Mouse (Mus musculus): ENCODE measurements around the gene Dtl. TPM values are rescaled to one million over a fixed set of nuclear protein-coding genes. Genes with fewer than 3 reads are reported as not detected.
"Not testable (repeated sequence)": the region's sequence is repeated elsewhere in the genome, so short reads cannot be mapped to it uniquely, and the experiment has no call there.

The Dtl gene
- polyA plus RNA-seq, 1 experiment from 2014 or later: 22.0 TPM

GRCm38 (mm10) chr1:191516351-191516750, 59.0 kb downstream of the Dtl start:
- H3K27me3 ChIP-seq; H3K4me2 ChIP-seq (replicated peaks); H3K36me3 ChIP-seq; H3K4me1 ChIP-seq; H3K27ac ChIP-seq (replicated peaks); H3K9ac ChIP-seq (replicated peaks); H3K4me3 ChIP-seq; H3K9me3 ChIP-seq; ATAC-seq (replicated peaks): not testable (repeated sequence)
- WGBS: 90% methylated on average over 2 of the region's 2 CpGs

DNA sequence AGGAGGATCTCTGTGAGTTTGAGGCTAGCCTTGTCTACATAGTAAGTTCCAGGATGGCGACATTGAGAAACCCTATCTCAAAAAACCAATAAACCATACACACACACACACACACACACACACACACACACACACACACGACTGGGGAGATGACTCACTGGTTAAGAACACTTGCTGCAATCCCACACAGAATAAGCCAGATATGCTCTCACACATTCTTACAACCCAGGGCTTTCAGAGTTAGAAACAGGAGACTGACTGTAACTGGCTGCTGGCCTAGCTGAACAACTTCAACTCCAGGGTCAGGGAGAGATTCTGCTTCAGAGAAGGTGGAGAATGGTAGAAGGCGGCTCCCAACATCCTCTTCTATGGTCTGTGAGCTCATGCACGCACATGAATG, 62.1 kb downstream of the Dtl start:
- Histone ChIP-seq H3K9me3 (no peaks in the 10 kb centered on the region), H3K4me3 (no peak overlapping the region), H3K27ac (replicated peaks) (no peak overlapping the region), H3K4me1 (no peaks in the 10 kb centered on the region), H3K36me3 (no peaks in the 10 kb centered on the region), H3K27me3 (no peaks in the 10 kb centered on the region), H3K4me2 (replicated peaks) (no peak overlapping the region), H3K9ac (replicated peaks) (no peak overlapping the region)
- WGBS: 94% methylated on average over 4 of the region's 4 CpGs
- ATAC-seq (replicated peaks): no peak

DNA sequence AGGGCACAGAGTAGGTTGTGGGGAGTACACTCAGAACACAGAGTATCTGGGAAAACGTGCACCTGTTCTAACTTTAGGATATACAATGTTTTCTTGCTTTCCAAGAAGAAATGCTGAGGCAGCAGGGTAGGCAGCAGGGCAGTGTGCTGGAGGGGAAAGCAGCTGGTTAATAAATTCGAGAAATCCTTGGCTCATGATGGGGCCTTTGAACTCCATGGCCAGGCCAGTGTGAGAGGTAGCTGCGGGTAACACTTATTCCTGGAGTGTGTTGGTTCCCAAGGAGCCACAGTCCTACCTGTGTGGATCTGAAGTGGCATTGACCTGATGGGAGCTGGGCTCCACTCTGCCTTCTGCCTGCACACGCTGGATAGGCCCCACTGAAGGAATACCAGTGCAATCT, 63.0 kb downstream of the Dtl start:
- 77% methylated on average over 4 of the region's 4 CpGs for WGBS

DNA sequence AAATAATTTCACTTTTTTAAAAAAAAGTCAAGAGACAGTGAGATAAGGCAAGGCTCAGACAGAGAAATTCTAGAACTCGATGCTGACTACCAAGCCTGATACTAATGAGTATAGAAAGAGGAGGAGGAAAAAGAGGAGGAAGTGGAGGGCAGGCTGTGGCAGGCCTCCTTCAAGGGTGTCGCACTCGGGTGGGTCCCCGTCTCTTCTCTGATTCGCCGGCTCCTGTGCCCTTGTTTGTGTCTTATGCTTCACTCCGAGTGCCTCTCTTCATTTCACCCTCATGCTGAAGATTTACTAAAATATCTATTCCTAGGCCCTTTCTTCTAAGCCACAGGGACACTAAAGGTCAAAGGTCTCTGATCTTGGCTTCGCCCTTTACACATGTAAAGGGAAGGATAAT, 63.8 kb downstream of the Dtl start:
- Histone ChIP-seq H3K4me2 (replicated peaks) (no peak overlapping the region), H3K27me3 (no peaks in the 10 kb centered on the region), H3K9ac (replicated peaks) (no peak overlapping the region), H3K4me1 (no peaks in the 10 kb centered on the region), H3K4me3 (no peak overlapping the region), H3K27ac (replicated peaks) (no peak overlapping the region), H3K9me3 (no peaks in the 10 kb centered on the region), H3K36me3 (no peaks in the 10 kb centered on the region)
- WGBS: 93% methylated on average over 8 of the region's 8 CpGs
- no peak for ATAC-seq (replicated peaks)

More for the DNA sequence above, 63.0 kb downstream of the Dtl start:
- Histone ChIP-seq H3K27ac (replicated peaks) (no peak overlapping the region), H3K9me3 (no peaks in the 10 kb centered on the region), H3K4me1 (no peaks in the 10 kb centered on the region), H3K36me3 (no peaks in the 10 kb centered on the region), H3K4me3 (no peak overlapping the region), H3K4me2 (replicated peaks) (no peak overlapping the region), H3K9ac (replicated peaks) (no peak overlapping the region), H3K27me3 (no peaks in the 10 kb centered on the region)
- no peak for ATAC-seq (replicated peaks)

DNA sequence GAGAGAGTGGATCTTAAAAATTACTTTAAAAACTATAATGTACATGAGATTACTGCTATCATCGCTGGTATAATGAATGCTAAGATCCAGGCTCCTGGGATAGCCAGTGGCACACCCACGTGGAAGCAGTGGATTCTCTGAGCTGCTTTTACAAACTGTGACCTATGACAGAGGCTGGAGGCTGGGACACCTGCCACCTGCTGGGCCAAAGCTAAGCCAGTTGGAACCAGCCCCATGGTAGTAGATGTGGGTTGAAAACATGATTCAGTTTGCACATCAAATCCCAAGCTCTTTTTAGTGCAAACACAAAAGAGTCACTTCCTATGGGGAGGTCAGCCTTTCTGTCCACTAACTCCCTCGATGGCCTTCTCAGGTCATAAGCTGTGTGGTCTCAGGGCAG, 65.5 kb downstream of the Dtl start:
- ATAC-seq (replicated peaks): no peak
- Histone ChIP-seq H3K9me3 (no peaks in the 10 kb centered on the region), H3K27me3 (no peaks in the 10 kb centered on the region), H3K27ac (replicated peaks) (no peak overlapping the region), H3K4me3 (no peak overlapping the region), H3K9ac (replicated peaks) (no peak overlapping the region), H3K36me3 (no peaks in the 10 kb centered on the region), H3K4me2 (replicated peaks) (no peak overlapping the region), H3K4me1 (no peaks in the 10 kb centered on the region)
- 79% methylated on average over 3 of the region's 3 CpGs for WGBS

DNA sequence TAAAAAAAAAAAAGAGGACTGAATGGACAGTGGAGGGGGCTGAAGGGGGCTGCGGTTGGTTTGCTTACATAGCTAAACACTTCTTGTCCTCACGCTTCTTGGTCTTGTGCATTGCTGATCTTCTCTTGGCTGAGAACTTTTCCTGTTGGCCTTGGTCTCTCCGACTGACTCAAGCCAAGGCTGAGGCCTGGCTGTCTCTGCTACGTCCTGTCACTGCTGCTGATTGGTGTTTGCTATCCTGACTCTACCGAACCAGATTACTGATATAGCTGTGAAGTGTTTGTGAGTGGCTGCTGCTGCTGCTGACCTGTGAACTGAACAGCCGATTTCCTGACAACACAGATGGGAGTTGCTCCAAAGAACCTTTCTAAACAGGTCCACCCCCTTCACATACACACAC, 66.2 kb downstream of the Dtl start:
- H3K9me3 ChIP-seq: no peaks in the 10 kb centered on the region
- 91% methylated on average over 6 of the region's 6 CpGs for WGBS
- no peaks in the 10 kb centered on the region for H3K36me3 ChIP-seq
- ATAC-seq (replicated peaks): no peak
- no peaks in the 10 kb centered on the region for H3K27me3 ChIP-seq
- no peak overlapping the region for H3K27ac ChIP-seq (replicated peaks)
- no peak overlapping the region for H3K4me2 ChIP-seq (replicated peaks)
- no peak overlapping the region for H3K4me3 ChIP-seq
- no peaks in the 10 kb centered on the region for H3K4me1 ChIP-seq
- H3K9ac ChIP-seq (replicated peaks): no peak overlapping the region

GRCm38 (mm10) chr1:191506791-191507190, 68.6 kb downstream of the Dtl start:
- Histone ChIP-seq H3K4me1 (no peaks in the 10 kb centered on the region), H3K27ac (replicated peaks) (no peak overlapping the region), H3K4me3 (no peak overlapping the region), H3K9me3 (no peaks in the 10 kb centered on the region), H3K27me3 (no peaks in the 10 kb centered on the region), H3K4me2 (replicated peaks) (no peak overlapping the region), H3K36me3 (no peaks in the 10 kb centered on the region), H3K9ac (replicated peaks) (no peak overlapping the region)
- no peak for ATAC-seq (replicated peaks)
- WGBS: 65% methylated on average over 1 of the region's 1 CpGs

DNA sequence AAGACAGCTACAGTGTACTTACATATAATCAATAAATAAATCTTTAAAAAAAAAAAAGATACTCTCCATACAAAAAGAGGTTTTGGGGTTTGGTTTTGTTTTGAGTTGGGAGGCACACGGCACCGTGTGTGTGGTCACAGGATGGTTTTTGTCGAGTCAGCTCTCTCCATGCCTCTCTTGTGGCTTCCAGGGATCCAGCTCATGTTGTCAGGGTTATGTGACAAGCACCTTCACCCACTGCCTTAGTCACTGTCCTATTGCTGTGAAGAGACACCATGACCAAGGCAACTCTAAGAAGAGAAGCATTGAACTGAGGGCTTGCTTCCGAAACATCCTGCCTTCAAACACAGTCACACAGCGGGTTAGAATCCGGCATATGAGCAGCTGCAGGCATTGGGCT, 75.7 kb downstream of the Dtl start:
- no peak for ATAC-seq (replicated peaks)
- WGBS: 98% methylated on average over 6 of the region's 6 CpGs
- Histone ChIP-seq H3K4me2 (replicated peaks) (no peak overlapping the region), H3K9me3 (no peaks in the 10 kb centered on the region), H3K9ac (replicated peaks) (no peak overlapping the region), H3K4me3 (no peak overlapping the region), H3K36me3 (no peaks in the 10 kb centered on the region), H3K4me1 (0 out of 2 replicates have a peak, but pooled peaks cover 6% of the 10 kb centered on the region), H3K27me3 (no peaks in the 10 kb centered on the region), H3K27ac (replicated peaks) (no peak overlapping the region)

DNA sequence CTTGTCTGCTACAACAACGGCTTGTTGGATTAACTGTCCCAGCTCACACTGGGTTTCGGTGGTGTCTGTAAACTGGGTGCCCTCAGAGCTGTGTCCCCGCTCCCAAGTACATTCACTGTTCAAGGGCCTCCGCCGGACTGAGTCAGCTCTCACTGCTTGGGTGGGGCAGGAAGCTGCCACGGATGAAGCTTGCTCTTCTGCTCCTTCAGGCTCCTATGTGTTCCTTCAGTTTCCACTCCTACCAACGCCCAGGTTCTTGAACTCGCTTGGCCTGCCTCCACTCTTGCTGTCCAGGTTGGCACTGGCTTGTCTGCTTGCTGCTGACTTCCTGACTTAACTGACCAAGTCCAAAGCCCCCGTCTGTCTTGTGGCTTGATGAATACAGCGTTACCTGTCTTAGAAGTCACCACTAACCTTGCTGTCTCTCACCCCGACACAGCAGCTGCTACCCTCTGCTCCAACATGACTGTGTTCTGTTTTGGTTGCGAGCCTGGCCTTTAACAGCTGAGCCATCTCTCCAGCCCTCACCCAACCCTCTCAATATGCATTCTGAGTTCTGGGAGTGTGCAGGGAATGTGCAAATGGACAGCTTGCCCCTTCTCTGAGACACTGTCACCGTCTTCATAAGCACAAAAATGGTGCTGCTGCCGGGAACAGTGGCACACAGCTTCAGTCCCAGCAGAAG, 76.9 kb downstream of the Dtl start:
- no peak overlapping the region for H3K9ac ChIP-seq (replicated peaks)
- whole genome bisulfite sequencing: 92% methylated on average over 14 of the region's 14 CpGs
- H3K4me2 ChIP-seq (replicated peaks): no peak overlapping the region
- no peaks in the 10 kb centered on the region for H3K36me3 ChIP-seq
- no peaks in the 10 kb centered on the region for H3K27me3 ChIP-seq
- H3K9me3 ChIP-seq: no peaks in the 10 kb centered on the region
- H3K4me3 ChIP-seq: no peak overlapping the region
- no peak for ATAC-seq (replicated peaks)
- 0 out of 2 replicates have a peak, but pooled peaks cover 6% of the 10 kb centered on the region for H3K4me1 ChIP-seq
- no peak overlapping the region for H3K27ac ChIP-seq (replicated peaks)

DNA sequence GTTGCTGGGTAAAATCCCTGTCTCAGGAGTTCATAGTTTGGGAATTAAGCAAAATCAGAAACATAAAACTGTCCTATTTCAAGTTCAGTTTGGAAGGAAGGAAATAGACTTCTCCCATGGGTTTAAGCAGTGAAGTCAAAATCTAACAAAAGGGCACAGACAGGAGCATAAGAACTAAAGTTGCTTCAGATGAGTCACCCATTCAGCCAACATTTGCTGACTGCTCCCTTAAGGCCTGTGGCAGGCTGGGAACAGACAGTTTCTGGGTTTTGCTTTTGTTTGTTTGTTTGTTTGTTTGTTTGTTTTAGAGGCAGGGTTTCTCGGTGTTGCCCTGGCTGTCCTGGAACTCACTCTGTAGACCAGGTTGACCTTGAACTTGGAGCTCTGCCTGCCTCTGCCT, 78.7 kb downstream of the Dtl start:
- no peak for ATAC-seq (replicated peaks)
- Histone ChIP-seq H3K27me3 (no peaks in the 10 kb centered on the region), H3K36me3 (no peaks in the 10 kb centered on the region), H3K4me2 (replicated peaks) (no peak overlapping the region), H3K27ac (replicated peaks) (no peak overlapping the region), H3K4me3 (no peak overlapping the region), H3K9ac (replicated peaks) (no peak overlapping the region), H3K4me1 (0 out of 2 replicates have a peak, but pooled peaks cover 6% of the 10 kb centered on the region), H3K9me3 (no peaks in the 10 kb centered on the region)
- WGBS: 86% methylated on average over 1 of the region's 1 CpGs

GRCm38 (mm10) chr1:191495051-191495467, 80.3 kb downstream of the Dtl start:
- ATAC-seq (replicated peaks): no peak
- Histone ChIP-seq H3K4me1 (0 out of 2 replicates have a peak, but pooled peaks cover 6% of the 10 kb centered on the region), H3K4me3 (no peak overlapping the region)

GRCm38 (mm10) chr1:191494303-191494655, 81.1 kb downstream of the Dtl start:
- Histone ChIP-seq H3K4me1 (0 out of 2 replicates have a peak, but pooled peaks cover 6% of the 10 kb centered on the region), H3K9ac (replicated peaks) (no peak overlapping the region), H3K9me3 (no peaks in the 10 kb centered on the region), H3K36me3 (no peaks in the 10 kb centered on the region), H3K27me3 (no peaks in the 10 kb centered on the region), H3K4me3 (no peak overlapping the region), H3K4me2 (replicated peaks) (no peak overlapping the region), H3K27ac (replicated peaks) (no peak overlapping the region)
- ATAC-seq (replicated peaks): no peak
- 67% methylated on average over 2 of the region's 2 CpGs for WGBS

More at GRCm38 (mm10) chr1:191495051-191495467, 80.3 kb downstream of the Dtl start:
- Histone ChIP-seq H3K9me3 (no peaks in the 10 kb centered on the region), H3K4me2 (replicated peaks) (no peak overlapping the region), H3K27me3 (no peaks in the 10 kb centered on the region), H3K9ac (replicated peaks) (no peak overlapping the region), H3K36me3 (no peaks in the 10 kb centered on the region), H3K27ac (replicated peaks) (no peak overlapping the region)
- WGBS: 48% methylated on average over 10 of the region's 10 CpGs

All from forebrain, embryonic 15.5 days (tissue).